Mouse (Mus musculus): ENCODE measurements at regions not wholly inside any gene's neighbourhood (a gene's known extent, or its start where the extent isn't known, plus 50 kb on each side); places are given as distances from the start of the nearest gene placed in this dataset.

DNA sequence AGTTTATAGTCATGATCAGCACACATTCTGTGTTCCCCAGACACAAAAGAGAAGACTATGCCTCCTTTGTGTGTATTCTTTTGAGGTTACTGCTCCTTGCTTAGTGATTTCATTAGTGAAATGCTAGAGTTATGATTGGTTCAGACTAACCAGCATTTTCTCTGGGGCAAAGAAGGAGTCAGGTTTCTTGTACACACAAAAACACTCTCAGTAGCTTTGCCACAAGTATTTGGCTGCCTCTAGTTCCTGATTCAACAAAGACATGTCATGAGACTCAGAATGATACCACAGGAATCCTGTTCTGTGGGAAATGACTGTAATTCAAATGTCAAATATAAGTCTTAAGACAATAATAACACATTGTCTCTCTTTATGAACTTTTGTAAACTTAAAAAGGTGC lies 86.9 kb downstream of the Alx1 start:
- ATAC-seq (ENCODE audit: insufficient read depth) (no peak), DNase-seq (no peak)
- no peaks in the 10 kb centered on the region for H3K27me3 ChIP-seq (ENCODE audit: insufficient read depth, low read length)
- no peaks in the 10 kb centered on the region for H3K36me3 ChIP-seq (ENCODE audit: insufficient read depth)
- no peak overlapping the region for H3K9ac ChIP-seq
- no peak overlapping the region for H3K4me2 ChIP-seq
- TF ChIP-seq CTCF (IDR thresholded peaks at IDR 0.05; ENCODE audit: low read depth): no peak
- no peak overlapping the region for H3K27ac ChIP-seq (ENCODE audit: low read depth)
- H3K4me1 ChIP-seq (ENCODE audit: insufficient read depth): no peaks in the 10 kb centered on the region
- H3K9me3 ChIP-seq (ENCODE audit: low read depth, low read length): no peaks in the 10 kb centered on the region
- no peak overlapping the region for H3K4me3 ChIP-seq (ENCODE audit: low read depth, low read length)

DNA sequence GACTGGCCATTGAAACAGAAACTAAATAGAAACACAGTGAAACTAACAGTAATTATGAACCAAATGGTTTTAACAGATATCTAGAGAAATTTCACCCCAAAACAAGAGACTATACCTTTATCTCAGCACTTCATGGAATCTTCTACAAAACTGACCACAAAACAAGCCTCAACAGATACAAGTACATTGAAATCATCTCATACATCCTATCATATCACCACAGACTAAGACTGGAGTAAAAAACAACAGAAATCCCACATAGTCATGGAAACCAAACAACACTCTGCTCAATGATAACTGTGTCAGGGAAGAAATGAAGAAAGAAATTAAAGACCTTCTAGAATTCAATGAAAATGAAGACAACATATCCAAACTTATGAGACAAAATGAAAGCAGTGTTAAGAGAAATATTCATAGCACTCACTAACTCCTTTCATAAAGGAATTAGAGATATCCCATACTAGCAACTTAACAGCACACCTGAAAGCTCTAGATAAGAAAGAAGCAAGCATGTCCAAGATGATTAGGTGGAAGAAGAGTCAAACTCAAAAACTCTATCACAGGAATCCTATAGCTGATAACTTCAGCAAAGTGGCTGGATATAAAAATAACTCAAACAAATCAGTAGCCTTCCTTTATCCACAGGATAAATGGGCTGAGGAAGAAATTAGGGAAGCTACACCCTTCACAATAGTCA lies 89.0 kb downstream of the Alx1 start:
- Histone ChIP-seq H3K36me3 (ENCODE audit: insufficient read depth) (no peaks in the 10 kb centered on the region), H3K27me3 (ENCODE audit: insufficient read depth, low read length) (no peaks in the 10 kb centered on the region), H3K27ac (ENCODE audit: low read depth) (no peak overlapping the region), H3K4me3 (ENCODE audit: low read depth, low read length) (no peak overlapping the region), H3K9me3 (ENCODE audit: low read depth, low read length) (no peaks in the 10 kb centered on the region), H3K4me2 (no peak overlapping the region), H3K9ac (no peak overlapping the region), H3K4me1 (ENCODE audit: insufficient read depth) (no peaks in the 10 kb centered on the region)
- ATAC-seq (ENCODE audit: insufficient read depth) (no peak), DNase-seq (no peak)
- TF ChIP-seq CTCF (IDR thresholded peaks at IDR 0.05; ENCODE audit: low read depth): no peak

DNA sequence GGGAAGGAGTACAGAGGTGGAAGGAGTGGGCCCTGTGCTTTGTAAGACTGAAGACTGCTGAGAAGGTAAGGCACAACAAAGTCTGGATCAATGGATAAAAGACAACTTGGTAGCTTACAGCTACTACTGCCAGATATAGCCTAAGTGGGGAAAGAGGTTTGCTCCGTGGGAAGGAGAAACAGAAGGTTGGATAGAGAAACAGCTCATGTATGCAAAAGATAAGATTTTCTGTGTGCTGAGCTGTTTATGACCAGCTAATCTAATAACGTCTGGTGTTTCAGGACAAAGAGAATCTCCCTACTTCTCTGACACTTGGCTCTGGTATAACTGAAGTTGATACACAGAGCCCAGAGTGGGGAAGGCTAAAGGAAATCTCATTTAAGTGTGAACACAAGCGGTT lies 98.6 kb downstream of the Alx1 start:
- no peak for TF ChIP-seq CTCF (IDR thresholded peaks at IDR 0.05; ENCODE audit: low read depth)
- no peak for ATAC-seq (ENCODE audit: insufficient read depth)
- H3K27me3 ChIP-seq (ENCODE audit: insufficient read depth, low read length): no peaks in the 10 kb centered on the region
- H3K9ac ChIP-seq: no peak overlapping the region
- no peak for DNase-seq
- no peak overlapping the region for H3K4me3 ChIP-seq (ENCODE audit: low read depth, low read length)
- no peaks in the 10 kb centered on the region for H3K36me3 ChIP-seq (ENCODE audit: insufficient read depth)
- no peaks in the 10 kb centered on the region for H3K9me3 ChIP-seq (ENCODE audit: low read depth, low read length)
- no peak overlapping the region for H3K27ac ChIP-seq (ENCODE audit: low read depth)
- no peaks in the 10 kb centered on the region for H3K4me1 ChIP-seq (ENCODE audit: insufficient read depth)
- H3K4me2 ChIP-seq: no peak overlapping the region
- 46% methylated on average over 3 of the region's 3 CpGs for WGBS

DNA sequence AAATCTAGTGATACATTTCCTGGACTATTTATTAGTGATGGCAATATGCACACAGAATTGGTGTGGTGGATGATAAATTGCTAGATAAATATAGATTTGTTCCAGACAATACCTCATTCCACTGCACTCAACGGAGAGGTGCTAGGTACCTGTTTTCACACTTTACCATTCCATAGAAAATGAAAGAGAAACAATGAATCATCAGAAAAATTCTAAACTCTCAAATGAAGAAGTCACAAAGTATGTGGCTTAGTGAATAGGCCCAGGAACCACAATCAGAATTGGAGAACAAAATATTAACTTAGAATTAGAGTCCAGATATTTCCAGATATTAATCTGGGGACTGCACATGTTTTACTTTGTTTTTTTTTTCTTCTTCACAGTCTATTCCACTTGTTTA lies 101.4 kb downstream of the Alx1 start:
- H3K27me3 ChIP-seq (ENCODE audit: insufficient read depth, low read length): no peaks in the 10 kb centered on the region
- H3K9ac ChIP-seq: no peak overlapping the region
- no peaks in the 10 kb centered on the region for H3K9me3 ChIP-seq (ENCODE audit: low read depth, low read length)
- no peak overlapping the region for H3K4me2 ChIP-seq
- WGBS: 52% methylated on average over 1 of the region's 1 CpGs
- H3K4me3 ChIP-seq (ENCODE audit: low read depth, low read length): no peak overlapping the region
- ATAC-seq (ENCODE audit: insufficient read depth) (no peak), DNase-seq (no peak)
- H3K27ac ChIP-seq (ENCODE audit: low read depth): no peak overlapping the region
- TF ChIP-seq CTCF (IDR thresholded peaks at IDR 0.05; ENCODE audit: low read depth): no peak
- no peaks in the 10 kb centered on the region for H3K36me3 ChIP-seq (ENCODE audit: insufficient read depth)
- H3K4me1 ChIP-seq (ENCODE audit: insufficient read depth): no peaks in the 10 kb centered on the region

DNA sequence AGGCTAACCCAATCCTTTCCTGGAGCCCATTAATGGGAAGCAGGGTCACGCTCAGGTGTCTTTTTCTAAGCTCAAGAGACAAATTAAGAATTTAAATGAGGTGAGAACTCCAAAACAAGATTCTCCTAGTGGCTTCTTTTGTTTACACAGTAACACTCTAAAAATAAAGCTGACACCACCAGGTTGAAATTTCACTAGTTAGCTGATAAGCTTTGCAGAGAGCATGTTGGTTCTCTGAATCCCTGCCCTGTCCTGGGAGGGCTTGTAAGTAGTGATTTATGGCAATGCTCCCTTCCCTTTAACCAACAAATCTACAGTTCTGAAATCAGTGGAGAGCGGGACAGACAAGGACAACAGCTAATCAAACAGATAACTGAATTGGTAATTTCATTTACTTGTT lies 132.6 kb downstream of the Alx1 start:
- Histone ChIP-seq H3K9me3 (ENCODE audit: low read depth, low read length) (no peaks in the 10 kb centered on the region), H3K4me1 (ENCODE audit: insufficient read depth) (no peaks in the 10 kb centered on the region), H3K27me3 (ENCODE audit: insufficient read depth, low read length) (no peaks in the 10 kb centered on the region), H3K9ac (no peak overlapping the region), H3K4me3 (ENCODE audit: low read depth, low read length) (no peak overlapping the region), H3K4me2 (no peak overlapping the region), H3K36me3 (ENCODE audit: insufficient read depth) (no peaks in the 10 kb centered on the region), H3K27ac (ENCODE audit: low read depth) (no peak overlapping the region)
- DNase-seq (no peak), ATAC-seq (ENCODE audit: insufficient read depth) (no peak)
- 11% methylated on average over 2 of the region's 2 CpGs for WGBS
- no peak for TF ChIP-seq CTCF (IDR thresholded peaks at IDR 0.05; ENCODE audit: low read depth)

DNA sequence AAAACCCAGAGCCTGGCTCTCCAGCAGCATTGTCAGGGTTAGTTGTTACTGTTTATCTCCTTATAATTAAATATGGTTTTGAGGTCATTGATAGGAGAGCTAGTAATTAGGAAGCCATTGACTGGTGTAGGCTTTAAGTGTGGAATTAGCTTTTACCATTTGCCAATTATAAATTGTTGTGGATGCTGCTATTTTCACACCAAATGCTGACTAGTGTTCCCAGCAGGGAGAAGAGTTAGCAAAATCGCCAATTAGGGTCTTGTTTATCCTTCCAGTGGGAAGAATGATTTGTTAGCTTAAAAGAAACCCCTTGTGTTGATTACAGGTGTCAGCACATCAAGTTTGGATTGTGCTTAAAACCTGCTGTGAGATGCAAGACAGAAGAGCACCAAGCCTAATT lies 134.1 kb downstream of the Alx1 start:
- Histone ChIP-seq H3K9ac (no peak overlapping the region), H3K36me3 (ENCODE audit: insufficient read depth) (no peaks in the 10 kb centered on the region), H3K4me2 (no peak overlapping the region), H3K9me3 (ENCODE audit: low read depth, low read length) (no peaks in the 10 kb centered on the region), H3K4me1 (ENCODE audit: insufficient read depth) (no peaks in the 10 kb centered on the region), H3K27ac (ENCODE audit: low read depth) (no peak overlapping the region), H3K27me3 (ENCODE audit: insufficient read depth, low read length) (no peaks in the 10 kb centered on the region), H3K4me3 (ENCODE audit: low read depth, low read length) (no peak overlapping the region)
- no peak for TF ChIP-seq CTCF (IDR thresholded peaks at IDR 0.05; ENCODE audit: low read depth)
- DNase-seq (no peak), ATAC-seq (ENCODE audit: insufficient read depth) (no peak)
- 16% methylated on average over 1 of the region's 1 CpGs for WGBS

DNA sequence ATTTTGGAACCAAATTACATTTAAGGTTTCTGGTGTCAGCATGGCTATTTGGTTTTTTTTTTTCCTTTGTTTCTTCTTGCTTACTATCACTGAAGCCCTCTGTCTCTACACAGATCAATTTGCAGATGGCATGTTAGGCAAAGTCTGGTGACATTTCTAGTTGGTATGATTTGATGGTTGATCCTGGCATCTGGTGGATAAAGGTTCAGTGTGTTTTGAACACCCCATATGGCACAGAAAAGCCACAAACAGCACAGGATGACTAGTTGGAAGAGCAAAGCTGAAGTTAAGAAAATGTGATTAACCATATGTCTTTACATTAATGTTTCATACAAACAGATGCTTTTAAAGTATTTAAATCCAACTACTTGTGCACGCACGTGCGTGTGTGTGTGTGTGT lies 137.6 kb downstream of the Alx1 start:
- no peak for DNase-seq

DNA sequence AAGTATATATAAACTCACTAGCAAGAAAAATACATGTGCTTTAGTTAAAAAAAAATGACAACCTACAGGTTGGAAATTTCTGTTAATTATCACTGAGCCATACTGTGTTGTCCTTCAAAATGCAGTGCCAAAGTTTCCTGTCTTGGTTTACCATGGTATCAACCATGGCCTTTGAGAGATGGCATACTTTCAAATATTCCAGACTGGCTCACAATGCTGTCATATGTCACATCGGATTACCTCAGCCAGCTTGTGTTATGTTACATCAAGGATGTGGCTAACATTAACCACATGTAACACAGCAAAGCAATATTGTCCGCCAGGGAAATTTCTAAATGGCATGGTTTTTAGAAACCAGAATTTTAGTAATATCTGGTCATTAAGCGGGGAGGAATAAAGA lies 140.3 kb downstream of the Alx1 start:
- H3K9ac ChIP-seq: no peak overlapping the region
- H3K27ac ChIP-seq (ENCODE audit: low read depth): no peak overlapping the region
- no peak overlapping the region for H3K4me2 ChIP-seq
- no peaks in the 10 kb centered on the region for H3K27me3 ChIP-seq (ENCODE audit: insufficient read depth, low read length)
- ATAC-seq (ENCODE audit: insufficient read depth) (no peak), DNase-seq (no peak)
- TF ChIP-seq CTCF (IDR thresholded peaks at IDR 0.05; ENCODE audit: low read depth): no peak
- no peaks in the 10 kb centered on the region for H3K36me3 ChIP-seq (ENCODE audit: insufficient read depth)
- no peak overlapping the region for H3K4me3 ChIP-seq (ENCODE audit: low read depth, low read length)
- 77% methylated on average over 3 of the region's 3 CpGs for WGBS
- no peaks in the 10 kb centered on the region for H3K4me1 ChIP-seq (ENCODE audit: insufficient read depth)
- H3K9me3 ChIP-seq (ENCODE audit: low read depth, low read length): no peaks in the 10 kb centered on the region

More for the DNA sequence above, 137.6 kb downstream of the Alx1 start:
- Histone ChIP-seq H3K27ac (ENCODE audit: low read depth) (no peak overlapping the region), H3K4me3 (ENCODE audit: low read depth, low read length) (no peak overlapping the region), H3K4me2 (no peak overlapping the region), H3K9me3 (ENCODE audit: low read depth, low read length) (no peaks in the 10 kb centered on the region), H3K36me3 (ENCODE audit: insufficient read depth) (no peaks in the 10 kb centered on the region), H3K9ac (no peak overlapping the region), H3K4me1 (ENCODE audit: insufficient read depth) (no peaks in the 10 kb centered on the region), H3K27me3 (ENCODE audit: insufficient read depth, low read length) (no peaks in the 10 kb centered on the region)
- ATAC-seq (ENCODE audit: insufficient read depth): no peak
- WGBS: 86% methylated on average over 3 of the region's 3 CpGs
- TF ChIP-seq CTCF (IDR thresholded peaks at IDR 0.05; ENCODE audit: low read depth): no peak
